ENCODE assay signal across 8 mouse cellular contexts in the genomic region with DNA sequence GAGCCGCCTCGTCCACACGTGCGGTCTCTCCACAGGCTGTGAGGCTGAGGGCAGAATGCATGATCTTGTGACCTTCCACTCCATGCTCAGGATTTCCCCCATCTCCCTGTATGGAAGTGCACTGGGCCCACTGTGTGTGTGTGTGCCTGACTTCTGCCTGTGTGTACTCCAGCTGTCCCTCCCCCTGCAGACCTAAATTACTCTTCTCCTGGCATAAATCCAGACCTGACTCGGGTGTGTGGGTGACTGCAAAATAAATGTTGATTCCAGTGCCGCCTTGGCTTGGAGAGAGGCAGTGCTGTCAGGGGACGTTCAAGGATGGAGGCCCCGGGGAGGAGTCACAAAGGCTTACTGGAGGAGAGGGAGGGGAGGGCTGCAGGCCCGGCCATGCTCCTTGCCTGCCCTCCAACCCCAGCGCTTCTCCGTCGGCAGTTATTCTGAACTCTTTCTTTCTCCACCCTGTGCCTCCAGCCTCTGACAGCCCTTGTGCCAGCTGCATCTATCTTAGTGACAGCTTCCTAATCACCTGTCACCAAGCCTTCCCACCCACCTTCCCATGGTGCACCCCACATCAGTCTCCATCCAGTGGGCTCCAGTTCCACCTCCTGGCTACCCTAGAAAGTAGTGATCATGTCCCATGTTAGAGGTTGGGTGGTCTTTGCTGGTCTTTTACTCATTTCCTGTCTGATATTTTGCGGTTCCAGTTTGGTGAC. TPM values are rescaled to one million over a fixed set of nuclear protein-coding genes. Genes with fewer than 3 reads are reported as not detected.
DNase-seq lines count a peak whose midpoint lies in the region; ATAC-seq and TF ChIP-seq lines count a peak whose summit lies in the region.

No protein-coding gene starts in this region.

- H3K4me2 ChIP-seq in heart, embryonic 15.5 days = peak overlapping the region; percentile 37
- H3K4me2 ChIP-seq in stomach, postnatal 0 days (replicated peaks; ENCODE audit: low read depth) = peak overlapping the region; percentile 14; the same call in 1 of the 2 replicates

- H3K9ac ChIP-seq in heart, embryonic 15.5 days = peak overlapping the region; percentile 14; the same call in 1 of the 2 replicates
- 0 out of 2 replicates have a peak overlapping the region, but pooled peaks have one; percentile 4 for H3K9ac ChIP-seq in stomach, postnatal 0 days (ENCODE audit: low read length)

- no peak overlapping the region for H3K4me3 ChIP-seq in embryonic facial prominence, embryonic 10.5 days
- no peak overlapping the region for H3K4me3 ChIP-seq in heart, embryonic 15.5 days
- H3K4me3 ChIP-seq in stomach, postnatal 0 days (ENCODE audit: low read depth, low read length) = no peak overlapping the region

- no peaks in the 10 kb centered on the region for H3K27me3 ChIP-seq in embryonic facial prominence, embryonic 10.5 days (replicated peaks; ENCODE audit: low read depth, poor library complexity, severe bottlenecking)
- H3K27me3 ChIP-seq in heart, embryonic 15.5 days = no peaks in the 10 kb centered on the region
- no peaks in the 10 kb centered on the region for H3K27me3 ChIP-seq in stomach, postnatal 0 days (ENCODE audit: control insufficient read depth, insufficient read depth, low read length)

- H3K27ac ChIP-seq in embryonic facial prominence, embryonic 10.5 days (replicated peaks) = peak overlapping the region; percentile 69
- peak overlapping the region; percentile 74 for H3K27ac ChIP-seq in heart, embryonic 15.5 days
- peak overlapping the region; percentile 63 for H3K27ac ChIP-seq in stomach, postnatal 0 days (replicated peaks)

- WGBS in embryonic facial prominence, embryonic 10.5 days = 27% methylated on average over 13 of the region's 13 CpGs
- WGBS in heart, embryonic 15.5 days = 8% methylated on average over 13 of the region's 13 CpGs
- WGBS in stomach, postnatal 0 days = 13% methylated on average over 13 of the region's 13 CpGs

- H3K36me3 ChIP-seq in embryonic facial prominence, embryonic 10.5 days (replicated peaks) = peaks cover 4% of the 10 kb centered on the region
- H3K36me3 ChIP-seq in heart, embryonic 15.5 days = no peaks in the 10 kb centered on the region
- no peaks in the 10 kb centered on the region for H3K36me3 ChIP-seq in stomach, postnatal 0 days (ENCODE audit: control insufficient read depth, insufficient read depth, low read length)

- peak; percentile 98 for DNase-seq in heart, adult 11 months
- DNase-seq in heart, postnatal 36 days = no peak
- DNase-seq in embryonic facial prominence, embryonic 10.5 days (ENCODE audit: low spot score) = no peak
- peak; percentile 63 to 77 for DNase-seq in kidney, postnatal 36 days
- peak; percentile 53 to 75 for DNase-seq in lung, postnatal 4 days
- DNase-seq in stomach, postnatal 0 days (ENCODE audit: low spot score) = no peak
- no peak for DNase-seq in B cell, adult 2 months

- intact Hi-C loops in heart, postnatal 36 days (cut with DNase I) = no loop called here

- peak; percentile 70 for ATAC-seq in heart, embryonic 15.5 days (replicated peaks; ENCODE audit: insufficient number of reproducible peaks, insufficient read depth, low FRiP score, low read depth)
- peak; percentile 36; the same call in 1 of the 2 replicates for ATAC-seq in stomach, postnatal 0 days (ENCODE audit: low FRiP score, low TSS enrichment)

- H3K4me1 ChIP-seq in embryonic facial prominence, embryonic 10.5 days = peaks cover 92% of the 10 kb centered on the region
- H3K4me1 ChIP-seq in heart, embryonic 15.5 days (replicated peaks) = peaks cover 66% of the 10 kb centered on the region
- H3K4me1 ChIP-seq in stomach, postnatal 0 days (replicated peaks; ENCODE audit: control insufficient read depth, insufficient read depth) = peaks cover 10% of the 10 kb centered on the region; the same call in 1 of the 2 replicates

- H3K9me3 ChIP-seq in embryonic facial prominence, embryonic 10.5 days = no peaks in the 10 kb centered on the region
- no peaks in the 10 kb centered on the region for H3K9me3 ChIP-seq in heart, embryonic 15.5 days (replicated peaks)
- no peaks in the 10 kb centered on the region for H3K9me3 ChIP-seq in stomach, postnatal 0 days (ENCODE audit: control insufficient read depth, low read length)

- TF ChIP-seq EP300 in stomach, postnatal 0 days (optimal IDR thresholded peaks at IDR 0.05) = no peak

- TF ChIP-seq CTCF in stomach, postnatal 0 days (IDR thresholded peaks at IDR 0.05; ENCODE audit: low read depth) = no peak

RNA-seq across cellular contexts. Expression of gene Zfp710, which starts 45.2 kb away (rescaled TPM):
- total RNA-seq in heart, postnatal 36 days (2021) = 10 to 100 TPM; 27.4 to 28.0 TPM
- 21.5 and 25.2 TPM in 2 replicates for polyA plus RNA-seq in embryonic facial prominence, embryonic 10.5 days (2016; fragmentation: Nextera tagmentation; extraction: Ambion mirVana)
- polyA plus RNA-seq in heart, embryonic 15.5 days (2015; fragmentation: Nextera tagmentation; extraction: Ambion mirVana) = 9.4 and 13.6 TPM in 2 replicates
- 10.3 and 12.0 TPM in 2 replicates for polyA plus RNA-seq in stomach, postnatal 0 days (2015; fragmentation: Nextera tagmentation; extraction: Ambion mirVana)

RNA-seq across cellular contexts. Expression of gene Idh2, which starts 45.4 kb away (rescaled TPM):
- total RNA-seq in heart, postnatal 36 days (2021) = 1,000 to 10,000 TPM; 1,714 to 2,029 TPM
- polyA plus RNA-seq in embryonic facial prominence, embryonic 10.5 days (2016; fragmentation: Nextera tagmentation; extraction: Ambion mirVana) = 522 and 534 TPM in 2 replicates
- polyA plus RNA-seq in heart, embryonic 15.5 days (2015; fragmentation: Nextera tagmentation; extraction: Ambion mirVana) = 2,234 and 2,284 TPM in 2 replicates
- polyA plus RNA-seq in stomach, postnatal 0 days (2015; fragmentation: Nextera tagmentation; extraction: Ambion mirVana) = 288 TPM in 2 replicates

Comparison
In these comparisons a context has a peak if more than half of its experiments do, and no peak if none do; other contexts are left out.
1. DNase-seq: peak in heart, adult 11 months (single experiment), kidney, postnatal 36 days (2 of 2) and lung, postnatal 4 days (2 of 2); none in heart, postnatal 36 days (0 of 2), embryonic facial prominence, embryonic 10.5 days (single experiment), stomach, postnatal 0 days (single experiment) and B cell, adult 2 months (0 of 2).
2. Peak in every context shown above with its lines, with median percentiles within 50 percentile points of each other: H3K27ac ChIP-seq.